Mouse (Mus musculus) myocyte (in vitro differentiated cells): ENCODE measurements around the gene Dcaf15.

Experiments
- CEBPB ChIP-seq: IDR thresholded peaks from 2 replicates; pipeline ENCODE4 v1.6.1; 2011; ENCODE audit warnings: mild to moderate bottlenecking, moderate library complexity; ENCODE audit not compliant: poor library complexity, insufficient read depth, severe bottlenecking
- E2F4 ChIP-seq: IDR thresholded peaks from one replicate; pipeline ENCODE4 v1.6.1; 2011; ENCODE audit warnings: mild to moderate bottlenecking, control low read depth, moderate library complexity; ENCODE audit not compliant: insufficient read depth
- MAX ChIP-seq: IDR thresholded peaks from one replicate; pipeline ENCODE4 v1.6.1; 2011; ENCODE audit warnings: low read depth, mild to moderate bottlenecking, control low read depth
- MYOD1 ChIP-seq, 3 experiments: IDR thresholded peaks; one replicate each; pipeline ENCODE4 v1.6.1; 2011; ENCODE audit warnings: control low read depth in 2 of 3, low read depth in 2 of 3, mild to moderate bottlenecking in 2 of 3, moderate library complexity in 1 of 3; ENCODE audit not compliant: insufficient read length in 2 of 3, control insufficient read depth in 1 of 3
- MYOG ChIP-seq, 3 experiments: IDR thresholded peaks; one replicate each; pipeline ENCODE4 v1.6.1; 2011; ENCODE audit warnings: control low read depth in 2 of 3, low read depth in 2 of 3, mild to moderate bottlenecking in 2 of 3; ENCODE audit not compliant: insufficient read length in 2 of 3, control insufficient read depth in 1 of 3, insufficient read depth in 1 of 3
- POLR2A ChIP-seq: IDR thresholded peaks from one replicate; pipeline ENCODE4 v1.6.1; 2011; ENCODE audit warnings: low read depth, mild to moderate bottlenecking, control low read depth, moderate library complexity; ENCODE audit not compliant: insufficient read length
- POLR2AphosphoS2 ChIP-seq: IDR thresholded peaks from one replicate; pipeline ENCODE4 v1.6.1; 2011; ENCODE audit warnings: low read depth, control low read depth; ENCODE audit not compliant: insufficient read length
- REST ChIP-seq: IDR thresholded peaks from one replicate; pipeline ENCODE4 v1.6.1; 2011; ENCODE audit warnings: mild to moderate bottlenecking, control low read depth, moderate library complexity; ENCODE audit not compliant: insufficient read depth, insufficient read length
- SRF ChIP-seq: IDR thresholded peaks from one replicate; pipeline ENCODE4 v1.6.1; 2011; ENCODE audit warnings: low read depth; ENCODE audit not compliant: control insufficient read depth, insufficient read length
- TCF12 ChIP-seq: IDR thresholded peaks from one replicate; pipeline ENCODE4 v1.6.1; 2011; ENCODE audit warnings: mild to moderate bottlenecking, control low read depth; ENCODE audit not compliant: poor library complexity, insufficient read depth, severe bottlenecking
- TCF3 ChIP-seq: IDR thresholded peaks from one replicate; pipeline ENCODE4 v1.6.1; 2011; ENCODE audit warnings: low read depth, control low read depth; ENCODE audit not compliant: insufficient read length
- USF1 ChIP-seq: IDR thresholded peaks from one replicate; pipeline ENCODE4 v1.6.1; 2011; ENCODE audit warnings: low read depth, mild to moderate bottlenecking, control low read depth, moderate library complexity

DNA sequence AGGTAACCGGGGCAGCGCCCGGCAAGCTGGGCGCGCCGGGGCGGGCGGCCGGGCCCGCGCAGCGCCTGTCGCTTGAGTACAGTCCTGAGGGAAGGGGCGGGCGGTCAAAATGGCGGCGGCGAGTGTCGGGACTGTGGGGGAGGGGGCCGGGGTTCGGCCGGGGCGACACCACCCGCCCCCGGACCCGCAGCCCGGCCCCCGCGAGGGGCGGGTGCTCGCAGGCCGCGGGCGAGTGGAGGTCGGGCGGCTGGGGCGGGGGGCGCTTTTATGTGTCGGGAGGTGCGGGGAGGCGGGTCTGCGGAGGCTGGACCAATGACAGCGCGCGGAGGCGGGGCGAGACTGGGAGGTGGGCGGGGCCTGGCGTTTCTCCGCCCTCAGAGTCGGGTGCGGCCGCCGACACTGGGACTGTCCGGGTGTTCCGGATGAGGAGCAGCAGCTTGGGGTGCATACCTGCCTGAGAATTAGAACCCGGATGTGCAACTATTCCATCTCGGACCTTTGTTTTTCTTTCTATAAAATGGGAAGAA lies 37.5 kb downstream of the Dcaf15 start:
- TF ChIP-seq USF1: no peak
- peak; percentile 68 for TF ChIP-seq POLR2A
- TF ChIP-seq MAX: no peak
- TF ChIP-seq E2F4: no peak
- TF ChIP-seq POLR2AphosphoS2: peak; percentile 64
- TF ChIP-seq CEBPB: no peak
- TF ChIP-seq REST: no peak
- TF ChIP-seq SRF: peak; percentile 14
- no peak for TF ChIP-seq TCF12
- TF ChIP-seq TCF3: no peak
- no peak for TF ChIP-seq MYOD1 (IDR thresholded peaks at IDR 0.05; ENCODE audit: control insufficient read depth in 1 of 3, insufficient read length in 2 of 3, low read depth in 2 of 3)
- no peak for TF ChIP-seq MYOG (IDR thresholded peaks at IDR 0.05; ENCODE audit: control insufficient read depth in 1 of 3, insufficient read depth in 1 of 3, insufficient read length in 2 of 3, low read depth in 2 of 3)
